Mouse (Mus musculus): ENCODE data around the gene Apoe. TPM values are rescaled to one million over a fixed set of nuclear protein-coding genes. Genes with fewer than 3 reads are reported as not detected.

The Apoe gene
- polyA plus RNA-seq, 2 experiments, result 365 to 413 TPM

GRCm38 (mm10) chr7:19716055-19716682, 17.2 kb upstream of the Apoe start:
- WGBS, result 8% methylated on average over 17 of the region's 18 CpGs
- peaks cover 7% of the 10 kb centered on the region for H3K9me3 ChIP-seq (ENCODE audit: control insufficient read depth, low read length)
- H3K36me3 ChIP-seq (ENCODE audit: control insufficient read depth, insufficient read depth, low read length), result peaks cover 51% of the 10 kb centered on the region
- DNase-seq (ENCODE audit: low spot score), result no peak
- no peak for ATAC-seq (ENCODE audit: low FRiP score, low read depth)
- no peak for TF ChIP-seq POLR2A (IDR thresholded peaks at IDR 0.05; ENCODE audit: borderline replicate concordance, extremely low read depth, insufficient read depth, insufficient read length)
- H3K4me2 ChIP-seq (replicated peaks; ENCODE audit: low read depth, low read length, severe bottlenecking), result peak overlapping the region; percentile 55
- H3K4me3 ChIP-seq (replicated peaks; ENCODE audit: low read length), result peak overlapping the region; percentile 34
- no peaks in the 10 kb centered on the region for H3K27me3 ChIP-seq (ENCODE audit: control insufficient read depth, insufficient read depth, low read length)
- peak overlapping the region; percentile 59; the same call in 1 of the 2 replicates for H3K27ac ChIP-seq (replicated peaks; ENCODE audit: low read depth, low read length)
- no peak overlapping the region for H3K9ac ChIP-seq (ENCODE audit: low read depth, low read length, severe bottlenecking)
- H3K4me1 ChIP-seq (ENCODE audit: control insufficient read depth, insufficient read depth, low read length), result peaks cover 5% of the 10 kb centered on the region; the same call in 1 of the 2 replicates

- 0 out of 2 replicates have a peak, but pooled peaks have one; percentile 39 for TF ChIP-seq POLR2A (IDR thresholded peaks at IDR 0.05; ENCODE audit: borderline replicate concordance, extremely low read depth, insufficient read depth, insufficient read length)
- under 1% methylated on average over 51 of the region's 59 CpGs for WGBS
- ATAC-seq (ENCODE audit: low FRiP score, low read depth), result peak; percentile 98
Observed at GRCm38 (mm10) chr7:19715239-19716054, 16.5 kb upstream of the Apoe start, which contains the start of gene Tomm40. Tomm40 (minus strand) TSS chr7:19715438.

DNA sequence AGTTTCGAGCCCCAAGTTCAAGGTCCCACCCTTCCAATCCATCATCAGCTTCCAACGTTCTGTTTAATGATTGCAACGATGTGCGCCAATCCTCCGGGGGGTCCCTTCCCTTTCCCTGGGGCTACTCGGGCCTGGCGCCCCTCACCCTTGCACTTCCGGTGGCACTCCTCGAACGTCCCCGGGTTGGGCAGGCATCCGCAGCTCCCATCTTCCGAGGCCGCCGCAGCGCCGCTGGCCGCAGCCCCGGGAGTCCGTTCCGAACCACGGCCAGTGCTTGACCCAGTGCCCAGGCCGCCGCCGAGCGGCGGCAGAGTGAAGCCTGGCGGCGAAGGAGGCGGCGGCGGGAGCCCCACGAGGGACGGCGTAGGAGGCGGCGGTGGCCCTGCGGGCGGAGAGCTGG, 15.8 kb upstream of the Apoe start:
- Histone ChIP-seq H3K9ac (ENCODE audit: low read depth, low read length, severe bottlenecking) (peak overlapping the region; percentile 92), H3K4me1 (ENCODE audit: control insufficient read depth, insufficient read depth, low read length) (peaks cover 5% of the 10 kb centered on the region; the same call in 1 of the 2 replicates), H3K4me2 (replicated peaks; ENCODE audit: low read depth, low read length, severe bottlenecking) (peak overlapping the region; percentile 89), H3K4me3 (replicated peaks; ENCODE audit: low read length) (peak overlapping the region; percentile 95), H3K9me3 (ENCODE audit: control insufficient read depth, low read length) (no peaks in the 10 kb centered on the region), H3K27me3 (ENCODE audit: control insufficient read depth, insufficient read depth, low read length) (no peaks in the 10 kb centered on the region), H3K27ac (replicated peaks; ENCODE audit: low read depth, low read length) (peak overlapping the region; percentile 30; the same call in 1 of the 2 replicates), H3K36me3 (ENCODE audit: control insufficient read depth, insufficient read depth, low read length) (peaks cover 53% of the 10 kb centered on the region)
- WGBS, result under 1% methylated on average over 39 of the region's 39 CpGs
- TF ChIP-seq POLR2A (IDR thresholded peaks at IDR 0.05; ENCODE audit: borderline replicate concordance, extremely low read depth, insufficient read depth, insufficient read length), result no peak
- DNase-seq (ENCODE audit: low spot score) (no peak), ATAC-seq (ENCODE audit: low FRiP score, low read depth) (no peak)

More at GRCm38 (mm10) chr7:19715239-19716054, 16.5 kb upstream of the Apoe start, which contains the start of gene Tomm40:
- Histone ChIP-seq H3K9ac (ENCODE audit: low read depth, low read length, severe bottlenecking) (peak within 1 kb of the TSS; percentile 92), H3K27me3 (ENCODE audit: control insufficient read depth, insufficient read depth, low read length) (no peaks in the 10 kb centered on the region), H3K9me3 (ENCODE audit: control insufficient read depth, low read length) (no peaks in the 10 kb centered on the region; the same call in 1 of the 2 replicates), H3K4me1 (ENCODE audit: control insufficient read depth, insufficient read depth, low read length) (peaks cover 5% of the 10 kb centered on the region; the same call in 1 of the 2 replicates), H3K36me3 (ENCODE audit: control insufficient read depth, insufficient read depth, low read length) (peaks cover 50% of the 10 kb centered on the region), H3K4me3 (replicated peaks; ENCODE audit: low read length) (peak within 1 kb of the TSS; percentile 95), H3K27ac (replicated peaks; ENCODE audit: low read depth, low read length) (peak within 1 kb of the TSS; percentile 59), H3K4me2 (replicated peaks; ENCODE audit: low read depth, low read length, severe bottlenecking) (peak within 1 kb of the TSS; percentile 89)
- peak; percentile 100 for DNase-seq (ENCODE audit: low spot score)

- Histone ChIP-seq H3K27ac (replicated peaks; ENCODE audit: low read depth, low read length) (no peak overlapping the region), H3K4me3 (replicated peaks; ENCODE audit: low read length) (no peak overlapping the region), H3K9ac (ENCODE audit: low read depth, low read length, severe bottlenecking) (no peak overlapping the region), H3K27me3 (ENCODE audit: control insufficient read depth, insufficient read depth, low read length) (no peaks in the 10 kb centered on the region), H3K9me3 (ENCODE audit: control insufficient read depth, low read length) (no peaks in the 10 kb centered on the region), H3K4me2 (replicated peaks; ENCODE audit: low read depth, low read length, severe bottlenecking) (no peak overlapping the region), H3K36me3 (ENCODE audit: control insufficient read depth, insufficient read depth, low read length) (peaks cover 54% of the 10 kb centered on the region), H3K4me1 (ENCODE audit: control insufficient read depth, insufficient read depth, low read length) (peaks cover 5% of the 10 kb centered on the region; the same call in 1 of the 2 replicates)
- ATAC-seq (ENCODE audit: low FRiP score, low read depth), result no peak
- no peak for TF ChIP-seq POLR2A (IDR thresholded peaks at IDR 0.05; ENCODE audit: borderline replicate concordance, extremely low read depth, insufficient read depth, insufficient read length)
- WGBS, result 92% methylated on average over 9 of the region's 9 CpGs
- no peak for DNase-seq (ENCODE audit: low spot score)
Observed at GRCm38 (mm10) chr7:19713598-19713997, 14.6 kb upstream of the Apoe start.

DNA sequence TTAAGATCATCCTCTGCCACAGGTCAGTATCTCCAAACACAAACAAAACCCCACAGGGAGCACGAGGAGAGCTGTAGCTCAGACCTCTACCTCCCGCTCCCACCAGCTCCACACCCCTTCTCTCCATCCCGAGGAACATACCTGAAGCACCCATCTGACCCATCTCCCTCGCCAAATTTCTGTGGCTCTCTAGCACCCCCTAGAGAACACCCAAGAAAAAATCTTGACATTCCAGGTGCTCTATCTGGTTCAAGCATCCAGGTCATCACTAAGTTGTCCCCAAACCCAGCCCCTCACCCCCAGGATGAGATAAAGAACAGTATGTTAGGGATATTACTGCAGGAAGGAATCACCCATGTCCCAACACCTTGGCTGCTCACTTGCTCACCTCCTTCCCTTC, 14.2 kb upstream of the Apoe start:
- Histone ChIP-seq H3K27ac (replicated peaks; ENCODE audit: low read depth, low read length) (no peak overlapping the region), H3K4me2 (replicated peaks; ENCODE audit: low read depth, low read length, severe bottlenecking) (no peak overlapping the region), H3K4me1 (ENCODE audit: control insufficient read depth, insufficient read depth, low read length) (peaks cover 5% of the 10 kb centered on the region; the same call in 1 of the 2 replicates), H3K27me3 (ENCODE audit: control insufficient read depth, insufficient read depth, low read length) (no peaks in the 10 kb centered on the region), H3K36me3 (ENCODE audit: control insufficient read depth, insufficient read depth, low read length) (peaks cover 52% of the 10 kb centered on the region), H3K9me3 (ENCODE audit: control insufficient read depth, low read length) (no peaks in the 10 kb centered on the region), H3K4me3 (replicated peaks; ENCODE audit: low read length) (no peak overlapping the region), H3K9ac (ENCODE audit: low read depth, low read length, severe bottlenecking) (no peak overlapping the region)
- ATAC-seq (ENCODE audit: low FRiP score, low read depth) (no peak), DNase-seq (ENCODE audit: low spot score) (no peak)
- no peak for TF ChIP-seq POLR2A (IDR thresholded peaks at IDR 0.05; ENCODE audit: borderline replicate concordance, extremely low read depth, insufficient read depth, insufficient read length)
- WGBS, result 44% methylated on average over 4 of the region's 4 CpGs

All from limb, embryonic 14.5 days (tissue).